Mouse (Mus musculus): ENCODE measurements around the gene Snx9.

Gene Snx9

DNA sequence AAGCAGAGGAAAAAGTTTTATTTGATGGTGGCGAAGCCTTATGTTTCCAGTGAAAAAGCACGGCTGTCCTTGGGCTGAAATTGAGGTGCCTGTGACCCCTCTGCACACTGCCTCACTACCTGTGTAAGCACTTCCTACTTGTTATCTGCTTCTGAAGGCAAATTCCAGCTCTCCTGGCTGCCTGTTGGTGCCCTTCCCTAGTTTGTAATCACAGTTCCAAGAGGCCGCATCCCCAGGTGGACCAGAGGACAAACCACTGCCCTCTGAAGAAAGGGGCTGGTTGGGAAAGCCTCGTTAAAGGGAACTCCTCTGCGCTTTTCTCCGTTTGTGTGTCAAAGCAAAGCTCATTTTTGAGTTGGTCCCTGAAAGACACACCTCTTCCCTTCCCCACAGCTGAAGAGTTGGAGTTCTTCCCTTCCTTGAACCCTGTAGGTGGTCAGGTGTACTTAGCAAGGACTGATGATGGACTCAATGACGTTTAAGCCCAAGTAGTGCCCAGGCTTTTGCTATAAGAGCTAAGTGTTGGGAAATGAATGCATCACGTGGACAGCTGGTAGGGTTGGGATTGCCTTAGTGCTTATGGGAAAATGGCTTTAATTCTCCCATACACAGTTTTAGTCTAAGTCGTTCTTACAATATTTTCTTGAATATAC, 2.0 kb downstream of the Snx9 start:
- no peak for DNase-seq (ENCODE audit: low read depth, low spot score)

DNA sequence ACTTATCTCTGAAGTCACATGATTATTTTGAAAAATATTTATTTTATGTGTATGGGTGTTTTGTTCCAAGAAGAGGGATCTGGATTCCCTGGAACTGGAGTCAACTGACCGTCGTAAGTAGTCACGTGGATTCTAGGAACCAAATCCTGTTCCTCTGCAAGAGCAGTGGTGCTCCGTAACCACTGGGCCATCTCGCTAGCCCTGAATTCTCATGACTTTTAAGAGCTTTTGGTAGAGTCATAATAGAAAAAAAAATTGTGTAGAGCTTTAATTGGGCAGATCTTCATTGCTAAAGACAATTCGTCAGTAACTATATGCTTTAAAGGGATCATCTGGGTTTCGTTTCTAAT, 2.5 kb downstream of the Snx9 start:
- DNase-seq (ENCODE audit: low read depth, low spot score): no peak

DNA sequence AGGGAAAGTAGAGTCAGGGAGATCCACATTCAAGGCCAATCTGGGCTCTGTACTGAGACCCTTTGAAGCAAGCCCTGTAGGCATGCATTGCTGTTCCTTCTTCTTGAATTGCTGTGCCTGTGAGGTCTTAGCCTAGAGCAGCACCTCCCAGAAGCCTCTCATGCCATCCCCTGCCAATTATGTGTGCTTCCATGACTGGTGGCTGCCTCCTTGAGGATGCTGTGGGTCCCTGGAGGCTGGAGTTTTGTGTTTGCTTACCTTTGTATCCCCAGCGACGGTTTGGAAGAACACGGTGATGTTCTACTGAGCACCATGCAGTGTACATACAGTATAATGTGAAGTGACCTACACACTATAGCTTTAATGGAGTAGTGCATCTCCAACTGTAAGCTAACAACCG, 4.2 kb downstream of the Snx9 start:
- DNase-seq (ENCODE audit: low read depth, low spot score): no peak

DNA sequence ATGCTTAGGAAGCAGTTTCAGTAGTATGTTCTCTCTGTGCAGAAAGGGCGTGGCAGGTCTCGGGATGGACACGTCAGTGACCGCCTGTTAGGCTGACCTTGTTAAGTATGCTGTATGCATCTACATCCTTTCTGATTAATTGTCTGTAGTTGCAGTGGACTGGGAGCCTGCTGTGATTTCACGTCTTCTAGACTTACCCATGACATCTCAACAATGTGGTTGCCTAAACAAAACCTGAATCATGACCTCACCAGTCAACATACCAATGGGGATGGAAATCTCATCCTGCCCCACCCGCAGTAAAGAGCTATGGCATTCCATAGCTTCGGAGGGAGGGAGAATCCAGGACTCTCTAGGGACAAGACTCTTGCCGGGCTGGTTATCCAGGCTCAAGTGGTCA, 5.0 kb downstream of the Snx9 start:
- peak; percentile 48 for DNase-seq (ENCODE audit: low read depth, low spot score)

DNA sequence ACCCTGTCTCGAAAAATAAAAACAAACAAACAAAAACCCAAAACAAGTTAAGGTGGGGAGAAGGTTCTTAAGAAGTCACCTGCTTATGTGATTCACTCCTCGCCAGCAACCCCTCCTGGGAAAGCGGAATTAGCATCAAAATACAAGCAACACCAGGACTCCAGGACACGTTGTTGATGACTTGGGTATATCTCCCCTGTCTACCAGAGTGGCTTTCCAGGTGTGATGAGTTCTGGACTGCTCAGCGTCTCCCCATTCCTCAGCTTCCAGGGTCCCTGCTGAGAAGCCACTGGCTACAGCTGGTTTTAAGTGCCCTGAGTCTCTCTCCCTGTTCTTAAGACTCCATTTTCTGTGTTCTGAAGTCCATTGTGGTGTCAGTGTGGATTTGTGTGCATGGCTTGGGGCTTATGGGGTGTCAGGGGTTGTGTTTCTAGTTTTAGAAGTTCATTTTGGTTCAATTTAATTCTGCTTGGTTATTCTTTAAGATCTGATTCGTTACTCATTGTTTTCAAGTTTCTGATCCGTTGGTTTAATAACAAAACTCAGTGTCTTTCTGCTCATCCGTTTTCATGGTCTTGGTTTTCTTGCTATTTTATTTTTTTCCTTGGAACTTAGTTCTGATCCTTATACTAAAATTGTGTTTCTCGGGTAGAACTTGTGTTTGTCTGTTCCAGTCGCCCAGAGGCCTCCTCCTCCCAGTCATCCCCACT, 7.7 kb downstream of the Snx9 start:
- no peak for DNase-seq (ENCODE audit: low read depth, low spot score)

DNA sequence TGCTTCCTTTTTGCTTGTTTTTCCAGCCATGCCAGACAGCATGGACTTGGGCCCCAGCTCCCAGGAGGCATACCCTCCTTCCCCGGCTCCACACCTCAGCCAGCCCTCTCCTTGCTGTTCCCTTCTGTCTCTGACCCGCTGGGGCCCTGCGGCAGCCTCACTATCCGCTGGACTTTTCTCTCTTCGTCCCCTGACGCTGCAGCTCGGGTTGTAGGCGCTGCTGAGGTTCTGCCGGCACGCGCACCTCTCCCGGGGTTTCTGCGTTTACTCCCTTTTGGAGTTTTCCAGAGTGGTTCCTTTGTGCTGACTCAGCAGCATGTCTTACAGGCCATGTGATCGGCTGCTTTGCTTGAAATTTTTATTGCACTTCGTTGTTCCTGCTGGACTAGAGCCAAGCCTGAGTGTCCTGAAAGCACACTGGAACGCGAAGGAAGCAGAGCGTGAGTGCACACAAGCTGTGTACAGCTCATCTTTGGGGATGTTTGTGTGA, 8.3 kb downstream of the Snx9 start:
- peak; percentile 73 for DNase-seq (ENCODE audit: low read depth, low spot score)

DNA sequence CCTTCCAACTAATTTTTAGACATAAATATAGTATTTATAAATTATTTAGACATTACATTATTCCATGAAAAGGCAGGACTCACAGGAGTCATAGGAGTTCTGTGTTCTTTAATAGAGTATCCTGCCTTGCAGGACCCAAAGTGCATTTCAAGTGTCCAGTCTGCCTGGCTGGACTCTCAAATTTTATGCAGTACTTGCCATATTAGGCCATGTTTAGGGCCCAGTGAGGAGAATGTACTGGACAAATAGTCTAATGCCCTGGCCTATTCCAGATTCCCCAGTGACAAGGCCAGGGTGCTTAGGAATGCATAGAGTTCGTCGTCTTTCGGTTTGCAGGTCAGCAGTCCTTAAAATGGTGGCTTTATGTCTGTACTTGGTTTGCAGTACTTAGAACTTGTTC, 8.9 kb downstream of the Snx9 start:
- DNase-seq (ENCODE audit: low read depth, low spot score): no peak

DNA sequence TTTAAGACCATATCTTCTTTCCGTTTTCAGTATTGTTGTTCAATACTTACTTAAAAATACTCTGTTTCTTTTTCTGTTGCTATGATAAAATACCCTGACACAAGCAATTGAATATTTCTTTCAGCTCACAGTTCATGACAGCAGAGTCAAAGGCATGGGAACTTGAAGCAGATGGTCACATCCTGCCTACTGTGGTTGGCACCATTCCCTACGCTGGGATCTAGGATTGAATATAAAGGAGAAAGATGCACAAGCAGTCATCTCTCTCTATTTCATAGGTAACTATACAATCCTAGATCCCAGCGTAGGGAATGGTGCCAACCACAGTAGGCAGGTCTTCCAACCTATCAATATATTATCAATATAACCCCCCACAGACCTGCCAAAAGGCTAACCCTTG, 9.3 kb downstream of the Snx9 start:
- no peak for DNase-seq (ENCODE audit: low read depth, low spot score)

DNA sequence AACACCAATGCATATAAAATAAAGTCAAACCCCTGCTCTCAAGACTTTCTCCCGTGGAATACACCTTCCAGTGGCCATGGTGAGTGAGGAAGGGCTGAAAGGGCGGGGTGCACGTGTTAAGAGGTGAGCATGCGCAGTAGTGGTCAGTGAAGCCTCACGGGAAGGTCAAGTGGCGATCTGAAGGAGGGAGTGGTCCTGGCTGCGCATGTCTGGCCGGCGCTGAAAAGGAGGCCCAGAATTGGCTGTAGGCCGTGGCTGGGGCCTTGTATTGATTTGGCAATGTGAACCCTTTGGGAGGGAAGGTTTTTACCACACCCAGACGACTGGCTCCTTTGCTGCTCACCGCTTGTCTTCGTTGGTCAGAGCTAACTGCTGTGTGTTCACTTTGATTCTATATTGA, 12.8 kb downstream of the Snx9 start:
- no peak for DNase-seq (ENCODE audit: low read depth, low spot score)

DNA sequence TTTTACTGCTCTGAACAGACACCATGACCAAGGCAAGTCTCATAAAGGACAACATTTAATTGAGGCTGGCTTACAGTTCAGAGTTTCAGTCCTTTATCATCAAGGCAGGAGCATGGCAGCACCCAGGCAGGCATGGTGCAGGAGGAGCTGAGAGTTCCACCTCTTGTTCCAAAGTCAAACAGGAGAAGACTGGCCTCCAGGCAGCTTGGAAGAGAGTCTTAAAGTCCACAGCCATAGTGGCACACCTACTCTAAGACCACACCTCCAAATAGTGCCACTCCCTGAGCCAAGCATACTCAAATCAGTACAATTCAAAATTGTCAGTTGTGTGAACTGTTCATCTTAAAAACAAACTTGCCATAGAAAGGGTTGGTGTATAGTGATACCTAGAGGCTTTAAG, 14.4 kb downstream of the Snx9 start:
- DNase-seq (ENCODE audit: low read depth, low spot score): no peak

DNA sequence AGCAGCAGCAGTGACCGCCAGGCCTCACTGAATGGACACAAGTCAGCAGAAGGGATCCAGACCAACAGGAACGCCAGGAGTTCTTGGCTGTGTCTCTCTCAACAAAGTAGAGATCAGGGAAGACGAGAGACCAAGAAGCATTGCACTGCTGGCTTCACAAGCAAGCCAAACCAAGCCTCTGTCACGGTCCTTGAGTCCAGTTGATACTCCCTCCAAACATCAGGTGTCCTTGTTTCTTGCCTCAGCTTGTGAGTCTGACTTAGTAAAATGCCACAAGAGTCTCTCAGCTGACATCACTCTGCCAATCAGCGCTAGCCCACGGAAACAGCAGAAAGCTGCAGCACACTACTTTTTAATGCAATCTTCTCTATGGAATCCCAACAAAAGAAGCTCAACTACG, 15.3 kb downstream of the Snx9 start:
- DNase-seq (ENCODE audit: low read depth, low spot score): no peak

DNA sequence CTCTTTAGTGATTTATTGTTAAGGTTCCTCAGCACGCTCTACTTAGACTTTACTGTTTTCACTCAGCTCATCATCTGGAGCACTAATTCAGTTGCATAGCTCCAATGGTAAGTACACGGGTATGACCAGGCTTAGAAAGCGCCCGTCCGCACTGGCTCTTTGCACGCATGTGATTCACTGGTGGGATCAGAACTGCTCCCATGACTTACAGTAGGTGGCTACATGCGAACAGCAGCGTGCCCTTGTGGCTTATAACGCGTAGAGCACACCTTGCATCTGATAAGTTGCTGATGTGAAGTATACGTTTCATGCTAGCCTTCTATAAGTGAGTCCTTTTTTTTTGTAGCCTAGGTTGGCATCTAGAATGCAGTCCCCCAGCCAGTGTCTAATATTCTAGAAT, 16.1 kb downstream of the Snx9 start:
- no peak for DNase-seq (ENCODE audit: low read depth, low spot score)

DNA sequence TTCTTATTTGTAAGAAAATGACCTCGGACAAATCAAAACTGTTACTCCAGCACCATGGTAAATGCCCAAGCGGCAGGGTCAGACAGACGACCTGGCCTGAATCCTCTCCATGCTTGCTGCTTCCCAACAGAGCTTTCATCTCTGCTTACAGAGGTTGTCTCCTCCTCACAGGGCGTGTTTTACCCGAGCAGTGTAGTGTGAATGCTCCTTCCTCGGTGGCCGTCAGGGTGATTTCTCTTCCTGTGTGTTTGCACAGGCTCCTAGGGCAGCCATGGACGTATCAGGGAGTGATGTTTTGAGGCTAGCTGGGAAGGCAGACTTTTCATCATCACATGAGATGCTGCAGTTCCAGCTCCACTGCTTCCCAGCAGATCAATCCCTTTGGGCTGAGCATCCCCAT, 17.1 kb downstream of the Snx9 start:
- DNase-seq (ENCODE audit: low read depth, low spot score): no peak

DNA sequence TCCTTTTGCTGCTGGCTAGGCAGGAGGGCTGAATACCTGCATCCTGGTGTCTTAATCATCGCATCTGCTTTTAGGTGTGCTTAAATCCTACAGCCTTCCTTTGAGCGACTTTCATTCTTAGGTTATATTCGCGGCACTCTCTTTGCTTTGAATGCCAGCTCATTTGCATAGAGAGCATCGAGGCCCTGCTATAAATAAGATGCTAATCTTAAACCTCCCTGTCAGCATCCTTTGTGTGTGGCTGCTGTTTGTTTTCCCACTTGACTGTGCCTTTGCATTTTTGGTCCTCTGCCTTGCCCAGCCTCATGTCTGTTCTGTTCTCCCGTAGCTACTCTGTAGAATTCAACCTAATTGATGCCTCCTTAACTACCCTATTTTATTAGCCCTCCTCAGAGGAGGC, 21.2 kb downstream of the Snx9 start:
- DNase-seq (ENCODE audit: low read depth, low spot score): no peak

DNA sequence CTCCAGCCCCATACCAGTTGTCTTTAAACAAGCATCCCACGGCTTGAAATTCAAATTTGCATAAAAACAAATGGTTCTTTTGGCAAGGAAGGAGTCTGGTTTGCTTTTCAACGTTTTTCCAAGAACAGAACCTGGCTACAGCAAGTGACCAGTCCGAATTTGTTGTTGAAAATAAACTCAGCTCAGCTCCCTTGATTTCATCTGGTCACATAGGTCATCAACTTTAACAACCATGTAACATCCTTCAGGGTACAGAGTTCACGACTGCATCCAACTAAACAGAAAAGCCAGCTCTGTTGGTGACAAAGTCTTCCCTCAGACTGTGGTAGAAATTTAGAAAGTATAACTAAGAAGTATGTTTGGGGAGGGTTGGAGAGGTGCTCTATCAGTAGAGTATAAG, 21.7 kb downstream of the Snx9 start:
- DNase-seq (ENCODE audit: low read depth, low spot score): no peak

DNA sequence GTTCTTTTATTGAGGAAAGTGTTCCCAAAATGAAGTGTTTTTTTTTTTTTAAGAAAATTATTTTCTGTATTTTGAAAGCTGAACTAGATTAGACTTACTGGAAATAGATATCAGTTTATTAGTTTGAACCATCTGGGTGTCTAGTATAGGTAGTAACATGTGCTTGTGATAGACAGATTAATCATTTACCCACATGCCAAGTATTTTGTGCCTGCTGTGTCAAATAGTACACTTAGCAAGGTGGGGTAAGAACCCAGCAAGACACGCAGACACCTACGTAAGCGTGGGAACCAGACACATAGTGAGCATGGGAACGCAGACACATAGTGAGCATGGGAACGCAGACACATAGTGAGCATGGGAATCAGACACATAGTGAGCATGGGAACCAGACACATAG, 22.6 kb downstream of the Snx9 start:
- DNase-seq (ENCODE audit: low read depth, low spot score): no peak

DNA sequence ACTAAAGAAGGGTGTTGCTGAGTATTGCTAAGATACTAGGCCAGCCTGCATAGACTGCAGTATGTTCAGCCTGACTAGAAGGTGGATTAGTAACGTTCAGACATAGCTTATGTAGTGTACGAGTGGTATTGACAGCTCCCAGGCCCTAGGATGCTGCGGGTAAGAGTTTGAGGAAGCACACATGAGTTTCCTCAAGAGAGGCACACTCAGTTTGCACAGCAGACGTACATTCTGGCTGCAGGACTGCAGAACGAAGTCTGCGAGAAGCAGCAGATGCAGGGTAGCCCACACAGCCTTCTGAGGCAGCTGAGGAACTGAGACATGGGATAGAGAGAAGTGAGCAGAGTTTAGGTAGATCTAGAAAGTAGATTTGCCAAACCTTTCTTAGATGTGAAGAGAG, 26.3 kb downstream of the Snx9 start:
- no peak for DNase-seq (ENCODE audit: low read depth, low spot score)

DNA sequence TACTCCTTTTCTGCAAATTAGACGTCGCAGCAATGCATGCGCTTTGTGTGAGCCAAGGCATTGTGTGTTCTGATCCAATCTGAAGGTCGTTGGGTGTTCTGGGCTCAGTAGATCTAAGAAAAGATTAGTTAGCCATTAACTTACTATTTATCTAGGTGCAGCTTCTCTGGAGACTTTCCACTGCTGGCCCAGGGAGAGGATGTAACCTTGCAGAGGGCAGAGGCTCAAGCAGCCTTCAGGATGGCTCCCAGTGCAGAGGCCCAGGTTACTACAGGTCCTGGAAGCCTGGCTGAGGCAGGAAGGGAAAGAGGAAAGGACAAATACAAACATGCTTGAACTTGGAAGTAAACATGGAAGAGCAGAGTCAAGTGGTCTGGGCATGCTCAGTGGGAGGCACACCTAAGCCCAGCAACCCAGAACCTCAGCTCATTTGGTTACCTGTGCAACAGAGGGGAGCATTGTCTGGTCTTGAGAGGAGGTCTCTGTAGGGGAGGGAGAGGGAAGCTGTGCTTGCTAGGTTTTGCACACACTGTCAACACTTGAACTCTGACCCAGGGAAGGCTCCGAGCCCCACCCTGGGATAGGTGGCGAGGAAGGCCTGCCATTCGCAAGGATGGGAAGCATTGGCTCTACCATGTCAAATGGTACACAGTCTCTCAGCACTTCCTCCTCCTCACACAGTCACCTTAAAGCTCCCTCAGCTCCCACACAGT, 27.3 kb downstream of the Snx9 start:
- DNase-seq (ENCODE audit: low read depth, low spot score): no peak

DNA sequence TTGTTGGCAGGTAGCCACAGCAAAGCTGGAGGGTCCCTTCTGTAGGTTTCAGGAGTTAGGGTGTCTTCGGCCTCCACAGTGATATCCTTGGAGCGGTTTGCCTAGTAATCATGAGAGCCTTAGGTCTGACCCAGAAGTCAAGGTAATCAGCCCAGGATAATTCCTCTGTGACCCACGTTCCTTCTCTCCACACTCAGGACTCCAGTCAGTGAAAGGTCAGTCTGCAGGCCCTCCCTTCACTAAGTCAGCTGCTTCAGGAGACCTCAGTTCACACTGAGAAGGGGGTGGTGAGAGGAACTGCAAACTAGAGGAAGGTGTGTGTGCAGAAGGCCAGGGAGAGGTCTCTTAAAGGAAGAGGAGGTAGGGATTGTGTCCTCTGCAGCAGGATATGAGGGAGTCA, 28.3 kb downstream of the Snx9 start:
- DNase-seq (ENCODE audit: low read depth, low spot score): no peak

DNA sequence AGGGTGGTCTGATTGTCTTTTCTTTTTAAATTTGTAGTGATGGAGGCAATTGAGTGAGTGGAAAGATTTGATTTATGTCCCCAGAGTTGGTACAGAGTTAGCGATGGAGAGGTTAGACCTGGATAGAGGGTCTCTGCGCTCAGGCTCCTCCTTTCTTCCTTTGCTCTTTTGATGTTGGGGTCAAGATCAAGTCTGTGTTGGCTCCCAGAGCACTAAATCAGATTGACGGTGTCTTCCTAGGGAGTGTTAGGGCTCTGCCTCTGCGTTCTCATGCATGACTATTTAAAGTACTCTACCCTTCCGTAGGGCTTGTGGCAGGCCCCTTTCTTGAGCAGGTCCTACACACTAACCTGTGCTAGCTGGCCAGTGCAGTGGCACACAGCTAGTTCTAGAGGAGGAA, 28.9 kb downstream of the Snx9 start:
- DNase-seq (ENCODE audit: low read depth, low spot score): no peak

DNA sequence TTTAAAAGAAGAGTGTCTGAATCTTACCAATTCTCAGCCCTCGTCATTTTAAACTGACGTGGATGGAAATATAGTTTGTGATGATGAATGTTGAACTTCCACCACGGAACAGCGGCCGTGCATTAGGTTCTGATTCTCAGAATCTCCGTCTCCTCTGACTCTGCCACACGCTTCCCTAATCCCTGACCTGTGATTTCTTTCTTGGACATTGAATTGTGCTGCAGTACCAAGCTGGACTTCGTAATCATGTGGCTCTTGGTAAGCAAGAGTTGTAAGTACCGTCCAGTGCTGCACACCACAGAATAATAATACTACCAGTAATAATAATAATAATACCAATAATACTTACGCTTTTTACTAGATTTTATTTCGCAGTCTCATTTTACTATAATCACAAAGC, 29.6 kb downstream of the Snx9 start:
- DNase-seq (ENCODE audit: low read depth, low spot score): no peak

DNA sequence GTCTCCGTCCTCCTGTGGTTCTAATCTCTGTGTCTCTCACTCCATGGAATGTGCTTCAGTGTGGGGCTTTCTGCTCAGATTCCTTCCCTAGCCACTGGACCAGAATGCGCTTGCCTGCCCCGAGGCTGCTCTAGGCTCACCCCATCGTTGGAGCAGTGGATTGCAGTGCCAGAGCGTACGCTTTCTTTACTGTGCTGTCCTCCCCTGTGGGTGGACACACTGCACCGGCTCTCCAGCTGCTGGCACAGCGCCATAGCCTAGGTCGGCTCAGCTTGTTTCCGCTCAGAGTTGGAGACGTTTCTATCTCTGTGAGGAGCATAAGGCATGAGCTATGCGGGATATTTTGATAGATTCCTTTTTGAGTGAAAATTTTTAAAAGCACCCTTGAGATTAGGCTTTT, 31.4 kb downstream of the Snx9 start:
- no peak for DNase-seq (ENCODE audit: low read depth, low spot score)

DNA sequence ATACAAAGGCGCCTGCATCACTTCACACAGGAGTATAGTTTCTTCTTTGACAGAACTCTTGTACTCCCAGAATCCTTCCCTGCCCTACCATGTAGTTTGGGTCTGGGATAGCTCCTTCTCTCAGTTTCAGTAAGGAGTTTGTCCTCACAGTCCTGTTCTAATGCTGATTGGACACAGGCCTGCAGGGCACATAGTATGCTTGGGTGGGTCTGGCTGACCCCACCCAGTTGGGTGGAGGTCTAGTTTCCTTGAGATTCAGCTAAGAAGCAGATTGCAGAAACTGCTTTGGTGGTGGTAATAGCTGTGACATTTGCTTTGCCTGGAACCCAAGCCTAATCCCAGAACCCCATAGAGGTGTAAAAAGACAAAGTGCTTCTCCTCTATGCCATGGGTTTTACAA, 33.4 kb downstream of the Snx9 start:
- DNase-seq (ENCODE audit: low read depth, low spot score): no peak
